Mouse (Mus musculus): ENCODE results near the gene Rxfp1. TPM values are rescaled to one million over a fixed set of nuclear protein-coding genes. Genes with fewer than 3 reads are reported as not detected.

The Rxfp1 gene
- 0.04 and 0.10 TPM in 2 replicates for polyA plus RNA-seq (2015; fragmentation: Nextera tagmentation; extraction: Ambion mirVana)

GRCm38 (mm10) chr3:79737780-79738179 is at the start of gene Rxfp1:
TSS of gene Rxfp1 (minus strand) at chr3:79737880.
- no peaks in the 10 kb centered on the region for H3K4me1 ChIP-seq (replicated peaks)
- 70% methylated on average over 4 of the region's 4 CpGs for WGBS

GRCm38 (mm10) chr3:79784362-79784736 is 46.7 kb upstream of the Rxfp1 start:
- 8% methylated on average over 11 of the region's 11 CpGs for WGBS
- Histone ChIP-seq H3K36me3 (no peaks in the 10 kb centered on the region), H3K4me2 (replicated peaks) (peak overlapping the region; percentile 46), H3K27me3 (replicated peaks) (no peaks in the 10 kb centered on the region), H3K27ac (no peak overlapping the region), H3K9me3 (no peaks in the 10 kb centered on the region), H3K4me1 (replicated peaks) (0 out of 2 replicates have a peak, but pooled peaks cover 4% of the 10 kb centered on the region), H3K9ac (no peak overlapping the region), H3K4me3 (replicated peaks) (no peak overlapping the region)
- ATAC-seq, result 0 out of 2 replicates have a peak, but pooled peaks have one; percentile 43

More at GRCm38 (mm10) chr3:79737780-79738179, at the start of gene Rxfp1:
- H3K27me3 ChIP-seq (replicated peaks), result no peaks in the 10 kb centered on the region
- no peak for ATAC-seq
- H3K36me3 ChIP-seq, result no peaks in the 10 kb centered on the region
- no peak within 1 kb of the TSS for H3K9ac ChIP-seq
- H3K4me2 ChIP-seq (replicated peaks), result no peak within 1 kb of the TSS
- no peak within 1 kb of the TSS for H3K27ac ChIP-seq
- H3K4me3 ChIP-seq (replicated peaks), result no peak within 1 kb of the TSS
- H3K9me3 ChIP-seq, result no peaks in the 10 kb centered on the region

GRCm38 (mm10) chr3:79783630-79784361 is 46.1 kb upstream of the Rxfp1 start:
- Histone ChIP-seq H3K36me3 (no peaks in the 10 kb centered on the region), H3K9ac (no peak overlapping the region), H3K4me2 (replicated peaks) (peak overlapping the region; percentile 46), H3K27ac (no peak overlapping the region), H3K9me3 (no peaks in the 10 kb centered on the region), H3K4me1 (replicated peaks) (0 out of 2 replicates have a peak, but pooled peaks cover 4% of the 10 kb centered on the region), H3K4me3 (replicated peaks) (no peak overlapping the region), H3K27me3 (replicated peaks) (no peaks in the 10 kb centered on the region)
- WGBS, result 22% methylated on average over 10 of the region's 10 CpGs
- peak; percentile 43; the same call in 1 of the 2 replicates for ATAC-seq

GRCm38 (mm10) chr3:79772701-79773100 is 35.0 kb upstream of the Rxfp1 start:
- no peak overlapping the region for H3K4me3 ChIP-seq (replicated peaks)
- no peaks in the 10 kb centered on the region for H3K27me3 ChIP-seq (replicated peaks)
- H3K9me3 ChIP-seq, result no peaks in the 10 kb centered on the region
- no peak overlapping the region for H3K4me2 ChIP-seq (replicated peaks)
- no peak overlapping the region for H3K27ac ChIP-seq
- 85% methylated on average over 2 of the region's 2 CpGs for WGBS
- no peaks in the 10 kb centered on the region for H3K36me3 ChIP-seq
- H3K9ac ChIP-seq, result no peak overlapping the region
- ATAC-seq, result no peak
- no peaks in the 10 kb centered on the region for H3K4me1 ChIP-seq (replicated peaks)

- ATAC-seq, result no peak
- Histone ChIP-seq H3K9me3 (no peaks in the 10 kb centered on the region), H3K4me3 (replicated peaks) (no peak overlapping the region), H3K27me3 (replicated peaks) (no peaks in the 10 kb centered on the region), H3K4me2 (replicated peaks) (no peak overlapping the region), H3K27ac (no peak overlapping the region), H3K4me1 (replicated peaks) (no peaks in the 10 kb centered on the region), H3K36me3 (no peaks in the 10 kb centered on the region), H3K9ac (no peak overlapping the region)
- WGBS, result 55% methylated on average over 1 of the region's 1 CpGs
Observed at GRCm38 (mm10) chr3:79753736-79754135, 16.1 kb upstream of the Rxfp1 start.

- Histone ChIP-seq H3K4me3 (replicated peaks) (no peak overlapping the region), H3K36me3 (no peaks in the 10 kb centered on the region), H3K27me3 (replicated peaks) (no peaks in the 10 kb centered on the region), H3K4me2 (replicated peaks) (no peak overlapping the region), H3K9ac (no peak overlapping the region), H3K4me1 (replicated peaks) (no peaks in the 10 kb centered on the region), H3K9me3 (no peaks in the 10 kb centered on the region), H3K27ac (no peak overlapping the region)
- WGBS, result 88% methylated on average over 6 of the region's 6 CpGs
- no peak for ATAC-seq
Observed at GRCm38 (mm10) chr3:79746585-79746984, 8.9 kb upstream of the Rxfp1 start.

- Histone ChIP-seq H3K27ac (no peak overlapping the region), H3K36me3 (no peaks in the 10 kb centered on the region), H3K9ac (no peak overlapping the region), H3K4me2 (replicated peaks) (no peak overlapping the region), H3K4me1 (replicated peaks) (no peaks in the 10 kb centered on the region), H3K27me3 (replicated peaks) (no peaks in the 10 kb centered on the region), H3K9me3 (no peaks in the 10 kb centered on the region), H3K4me3 (replicated peaks) (no peak overlapping the region)
- 71% methylated on average over 6 of the region's 6 CpGs for WGBS
- ATAC-seq, result no peak
Observed at GRCm38 (mm10) chr3:79745101-79745500, 7.4 kb upstream of the Rxfp1 start.

- Histone ChIP-seq H3K27ac (no peak overlapping the region), H3K9ac (no peak overlapping the region), H3K9me3 (no peaks in the 10 kb centered on the region), H3K27me3 (replicated peaks) (no peaks in the 10 kb centered on the region), H3K36me3 (no peaks in the 10 kb centered on the region), H3K4me3 (replicated peaks) (no peak overlapping the region), H3K4me1 (replicated peaks) (no peaks in the 10 kb centered on the region), H3K4me2 (replicated peaks) (no peak overlapping the region)
- 86% methylated on average over 2 of the region's 2 CpGs for WGBS
- no peak for ATAC-seq
Observed at GRCm38 (mm10) chr3:79744415-79744814, 6.7 kb upstream of the Rxfp1 start.

GRCm38 (mm10) chr3:79740351-79740750 is 2.7 kb upstream of the Rxfp1 start:
- Histone ChIP-seq H3K9me3 (no peaks in the 10 kb centered on the region), H3K36me3 (no peaks in the 10 kb centered on the region), H3K9ac (no peak overlapping the region), H3K27ac (no peak overlapping the region), H3K4me1 (replicated peaks) (no peaks in the 10 kb centered on the region), H3K4me3 (replicated peaks) (no peak overlapping the region), H3K27me3 (replicated peaks) (no peaks in the 10 kb centered on the region), H3K4me2 (replicated peaks) (no peak overlapping the region)
- ATAC-seq, result no peak
- 73% methylated on average over 2 of the region's 2 CpGs for WGBS

- no peaks in the 10 kb centered on the region for H3K27me3 ChIP-seq (replicated peaks)
- no peaks in the 10 kb centered on the region for H3K4me1 ChIP-seq (replicated peaks)
- 85% methylated on average over 1 of the region's 1 CpGs for WGBS
- no peaks in the 10 kb centered on the region for H3K36me3 ChIP-seq
- no peak overlapping the region for H3K27ac ChIP-seq
- H3K9me3 ChIP-seq, result no peaks in the 10 kb centered on the region
- no peak overlapping the region for H3K4me2 ChIP-seq (replicated peaks)
- ATAC-seq, result no peak
- no peak overlapping the region for H3K4me3 ChIP-seq (replicated peaks)
- H3K9ac ChIP-seq, result no peak overlapping the region
Observed at GRCm38 (mm10) chr3:79738451-79738850, 771 bp upstream of the Rxfp1 start.

- Histone ChIP-seq H3K36me3 (no peaks in the 10 kb centered on the region), H3K4me3 (replicated peaks) (no peak overlapping the region), H3K9me3 (no peaks in the 10 kb centered on the region), H3K4me2 (replicated peaks) (no peak overlapping the region), H3K27ac (no peak overlapping the region), H3K4me1 (replicated peaks) (no peaks in the 10 kb centered on the region), H3K27me3 (replicated peaks) (no peaks in the 10 kb centered on the region), H3K9ac (no peak overlapping the region)
- WGBS, result 56% methylated on average over 14 of the region's 14 CpGs
- ATAC-seq, result no peak
Observed at GRCm38 (mm10) chr3:79726506-79727075, 11.1 kb downstream of the Rxfp1 start.

GRCm38 (mm10) chr3:79720756-79721484 is 16.8 kb downstream of the Rxfp1 start:
- Histone ChIP-seq H3K9ac (no peak overlapping the region), H3K4me3 (replicated peaks) (no peak overlapping the region), H3K27me3 (replicated peaks) (no peaks in the 10 kb centered on the region), H3K9me3 (no peaks in the 10 kb centered on the region), H3K4me1 (replicated peaks) (no peaks in the 10 kb centered on the region), H3K36me3 (no peaks in the 10 kb centered on the region), H3K4me2 (replicated peaks) (no peak overlapping the region), H3K27ac (no peak overlapping the region)
- ATAC-seq, result no peak
- 75% methylated on average over 4 of the region's 4 CpGs for WGBS
